Mouse (Mus musculus) kidney, adult 2 months (tissue): ENCODE measurements around the gene Bcl7c. TPM values are rescaled to one million over a fixed set of nuclear protein-coding genes. Genes with fewer than 3 reads are reported as not detected.
A peak's percentile ranks its signal among the peaks of the same experiment; 100 is the strongest.

ENCODE experiments used
- DNase-seq: peaks from one replicate; pipeline ENCODE4 v3.0.0; 2021
- H3K27ac ChIP-seq: fragments of 200-500 bp; 2 replicates; pipeline ENCODE4 v1.5.1; 2012; ENCODE audit warnings: low read depth, low read length, control low read depth, inconsistent platforms; ENCODE audit not compliant: insufficient read depth
- H3K27me3 ChIP-seq: fragments of 200-500 bp; replicated peaks from 2 replicates; pipeline ENCODE4 v1.6.1; 2012; ENCODE audit warnings: mild to moderate bottlenecking, moderate library complexity, low read length, inconsistent platforms; ENCODE audit not compliant: control insufficient read depth, insufficient read depth
- H3K36me3 ChIP-seq: fragments of 200-500 bp; 2 replicates; pipeline ENCODE4 v1.6.1; 2012; ENCODE audit warnings: mild to moderate bottlenecking, moderate library complexity, low read length, inconsistent platforms; ENCODE audit not compliant: control insufficient read depth, insufficient read depth
- H3K4me1 ChIP-seq: fragments of 200-500 bp; 2 replicates; pipeline ENCODE4 v1.6.1; 2011; ENCODE audit warnings: low read length; ENCODE audit not compliant: control insufficient read depth, insufficient read depth
- H3K4me3 ChIP-seq: fragments of 200-500 bp; 2 replicates; pipeline ENCODE4 v1.5.1; 2011; ENCODE audit warnings: mild to moderate bottlenecking, low read depth, low read length, control low read depth; ENCODE audit not compliant: insufficient read depth
- CTCF ChIP-seq: fragments of 200-500 bp; conservative IDR thresholded peaks from 2 replicates; pipeline ENCODE4 v1.5.1; 2011; ENCODE audit warnings: low read depth, mild to moderate bottlenecking, control low read depth, low read length, moderate library complexity, mixed read lengths; ENCODE audit not compliant: insufficient read depth, insufficient read length
- POLR2A ChIP-seq: fragments of 200-500 bp; IDR thresholded peaks from one replicate; pipeline ENCODE4 v1.6.1; 2011; ENCODE audit warnings: low read depth, low read length, control low read depth
- WGBS: fragments of 180-500 bp; shearing (Covaris S2); methylation state at CpG from one replicate; pipeline ENCODE4 v1.1.7; 2018; 5-methylcytosine and 5-hydroxymethylcytosine counted together
- polyA plus RNA-seq: library from polyadenylated mRNA; depleted of rRNA; stranded (reverse); fragments of >200 nt; gene quantifications from 2 replicates; pipeline ENCODE4 v1.2.3, GENCODE M21; 2012

Bcl7c gene
- polyA plus RNA-seq, 1 experiment: 24.5 TPM

DNA sequence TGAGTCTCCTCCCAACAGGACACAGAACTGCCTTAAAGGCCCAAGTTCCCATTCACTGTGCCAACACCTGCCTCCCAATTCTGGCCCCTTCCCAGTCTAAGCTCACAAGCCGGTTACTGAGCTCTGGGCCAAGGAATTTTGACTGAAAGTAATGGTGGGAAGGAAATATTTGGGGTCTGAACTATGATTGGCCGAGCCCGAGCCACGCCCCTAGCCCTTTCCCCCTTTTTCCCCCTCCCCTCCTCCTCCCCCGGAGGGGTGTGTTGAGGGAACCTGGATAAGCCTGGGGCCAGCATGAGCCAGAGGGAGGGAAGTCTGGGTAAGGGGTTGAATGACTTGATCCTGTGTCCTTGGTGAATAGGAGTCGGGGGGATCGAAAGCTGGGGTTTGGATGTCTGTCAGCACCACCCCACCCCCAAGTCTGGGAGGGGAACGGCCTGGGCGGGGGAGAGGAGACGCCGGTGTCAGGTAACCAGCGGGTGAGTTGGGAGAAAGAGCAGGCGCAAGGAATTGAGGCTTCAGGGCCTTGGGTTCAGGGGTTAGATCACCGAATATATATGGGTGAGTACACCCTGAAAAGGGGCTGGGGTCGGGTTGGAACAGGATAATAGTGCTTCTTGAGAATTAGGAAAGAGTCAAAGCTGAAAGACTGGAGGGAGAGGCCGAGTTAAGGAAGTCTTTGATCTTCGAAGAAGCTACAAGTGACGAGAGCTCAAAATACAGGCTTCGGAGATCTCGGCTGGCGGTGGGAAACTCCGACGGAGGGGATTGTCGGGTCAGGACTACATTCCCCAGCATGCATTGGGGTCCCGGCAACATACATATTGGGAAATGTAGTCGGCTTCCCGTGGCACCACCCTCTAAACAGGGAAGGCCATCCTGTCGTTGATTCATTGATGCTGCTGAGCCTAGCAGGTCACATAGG is 4.0 kb upstream of the Bcl7c start, which contains the start of gene Ctf1:
Gene Ctf1 (plus strand): TSS at position 276 of the 925 bp plus-strand sequence.
- peak; percentile 85 for DNase-seq
- H3K4me1 ChIP-seq: peaks cover 12% of the 10 kb centered on the region; the same call in 1 of the 2 replicates
- WGBS: 7% methylated on average over 28 of the region's 28 CpGs

DNA sequence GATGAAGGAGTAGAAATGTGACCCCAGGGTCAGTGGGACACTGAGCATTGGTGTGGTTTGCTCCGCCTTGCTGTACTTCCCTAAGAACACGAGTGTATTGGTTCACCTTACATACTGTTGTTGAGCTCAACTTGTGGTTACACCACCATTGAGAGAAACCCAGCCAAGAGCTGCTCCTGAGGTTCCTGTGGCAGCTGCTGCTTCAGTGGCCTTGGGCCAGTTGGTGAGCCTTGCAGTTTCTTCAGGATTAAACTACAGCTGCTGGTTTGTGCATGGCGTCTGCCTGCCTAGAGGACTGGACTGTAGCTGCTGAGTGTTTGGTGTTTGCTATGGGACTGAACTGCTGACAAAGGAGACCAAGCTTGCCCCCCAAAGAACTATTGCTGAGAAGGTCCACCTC is 2.7 kb upstream of the Bcl7c start:
- H3K36me3 ChIP-seq: no peaks in the 10 kb centered on the region
- H3K4me1 ChIP-seq: peaks cover 17% of the 10 kb centered on the region; the same call in 1 of the 2 replicates
- peak; percentile 27 for DNase-seq
- TF ChIP-seq CTCF (no peak), POLR2A (no peak)
- no peaks in the 10 kb centered on the region for H3K27me3 ChIP-seq
- 38% methylated on average over 3 of the region's 3 CpGs for WGBS
- H3K27ac ChIP-seq: peak overlapping the region; percentile 79; the same call in 1 of the 2 replicates
- H3K4me3 ChIP-seq: no peak overlapping the region

More for the DNA sequence above, 4.0 kb upstream of the Bcl7c start, which contains the start of gene Ctf1:
- TF ChIP-seq CTCF (no peak), POLR2A (no peak)
- Histone ChIP-seq H3K36me3 (no peaks in the 10 kb centered on the region), H3K27me3 (no peaks in the 10 kb centered on the region), H3K4me3 (peak within 1 kb of the TSS; percentile 55), H3K27ac (peak within 1 kb of the TSS; percentile 85)

DNA sequence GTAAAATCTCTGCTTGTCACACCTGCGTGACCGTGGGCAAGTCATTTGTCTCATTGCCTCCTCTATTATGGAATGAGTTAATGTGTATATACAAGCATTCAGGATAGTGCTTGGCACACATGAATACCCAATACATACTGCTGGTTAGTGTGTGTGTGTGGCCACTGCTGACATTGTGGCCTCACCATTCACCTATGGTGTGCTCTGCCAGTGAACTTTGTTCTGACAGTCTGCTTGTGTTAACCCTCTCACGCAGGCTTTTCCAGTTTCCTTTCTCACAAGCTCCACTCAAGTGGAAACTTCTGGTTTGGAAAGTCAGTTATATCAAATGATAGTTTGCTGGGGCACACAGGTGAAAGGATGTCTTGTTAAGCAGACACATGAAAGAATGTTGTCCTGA is 2.3 kb upstream of the Bcl7c start:
- peaks cover 17% of the 10 kb centered on the region; the same call in 1 of the 2 replicates for H3K4me1 ChIP-seq
- H3K27me3 ChIP-seq: no peaks in the 10 kb centered on the region
- WGBS: 61% methylated on average over 3 of the region's 3 CpGs
- DNase-seq: no peak
- no peaks in the 10 kb centered on the region for H3K36me3 ChIP-seq
- no peak for TF ChIP-seq POLR2A
- no peak for TF ChIP-seq CTCF
- H3K27ac ChIP-seq: no peak overlapping the region
- H3K4me3 ChIP-seq: no peak overlapping the region

DNA sequence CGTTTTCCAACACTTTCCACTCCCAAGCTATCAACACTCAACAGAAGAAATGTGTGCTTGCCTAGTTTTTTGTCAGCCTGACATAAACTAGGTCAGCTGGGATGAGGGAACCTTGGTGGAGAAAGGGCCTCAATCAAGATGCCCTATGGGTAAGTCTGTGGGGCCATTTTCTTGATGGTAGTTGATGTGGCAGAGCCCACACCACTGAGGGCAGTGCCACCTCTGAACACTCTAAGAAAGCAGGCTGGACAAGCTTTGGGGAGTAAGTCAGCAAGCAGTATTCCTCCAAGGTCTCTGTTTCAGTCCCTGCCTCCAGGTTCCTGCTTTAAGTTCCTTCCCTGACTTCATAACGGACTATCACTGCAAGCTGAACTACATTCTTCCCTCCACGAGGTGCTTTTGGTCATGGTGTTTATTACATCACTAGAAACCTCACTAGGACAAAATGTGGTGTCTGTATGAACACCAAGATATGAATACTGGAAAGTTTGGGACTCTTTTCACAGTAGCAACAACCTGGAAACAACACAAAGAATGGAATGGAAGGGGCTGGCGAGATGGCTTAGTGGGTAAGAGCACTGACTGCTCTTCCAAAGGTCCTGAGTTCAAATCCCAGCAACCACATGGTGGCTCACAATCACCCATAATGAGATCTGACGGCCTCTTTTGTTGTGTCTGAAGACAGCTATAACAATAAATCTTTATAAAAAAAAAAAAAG is 687 bp upstream of the Bcl7c start:
- WGBS: 67% methylated on average over 5 of the region's 5 CpGs
- no peaks in the 10 kb centered on the region for H3K27me3 ChIP-seq
- TF ChIP-seq CTCF (no peak), POLR2A (no peak)
- no peak for DNase-seq
- H3K4me3 ChIP-seq: no peak overlapping the region
- H3K36me3 ChIP-seq: no peaks in the 10 kb centered on the region
- peaks cover 19% of the 10 kb centered on the region; the same call in 1 of the 2 replicates for H3K4me1 ChIP-seq
- no peak overlapping the region for H3K27ac ChIP-seq

DNA sequence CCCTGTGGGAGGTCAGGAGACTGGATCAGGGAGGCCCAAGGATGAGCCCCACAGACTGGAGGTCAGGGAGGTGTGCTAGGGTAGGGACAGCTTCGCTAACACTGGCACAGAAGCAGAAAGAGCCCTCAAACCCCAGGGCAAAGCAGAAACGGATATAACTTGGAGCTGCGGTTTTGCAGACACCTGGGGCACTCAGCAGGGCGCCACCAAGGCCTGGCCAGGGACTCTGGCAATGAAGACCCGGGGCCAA is 851 bp downstream of the Bcl7c start:
- TF ChIP-seq CTCF (no peak), POLR2A (no peak)
- no peaks in the 10 kb centered on the region for H3K27me3 ChIP-seq
- H3K36me3 ChIP-seq: no peaks in the 10 kb centered on the region
- DNase-seq: no peak
- peaks cover 30% of the 10 kb centered on the region; the same call in 1 of the 2 replicates for H3K4me1 ChIP-seq
- peak overlapping the region; percentile 69 for H3K27ac ChIP-seq
- WGBS: 3% methylated on average over 5 of the region's 5 CpGs
- H3K4me3 ChIP-seq: peak overlapping the region; percentile 75

DNA sequence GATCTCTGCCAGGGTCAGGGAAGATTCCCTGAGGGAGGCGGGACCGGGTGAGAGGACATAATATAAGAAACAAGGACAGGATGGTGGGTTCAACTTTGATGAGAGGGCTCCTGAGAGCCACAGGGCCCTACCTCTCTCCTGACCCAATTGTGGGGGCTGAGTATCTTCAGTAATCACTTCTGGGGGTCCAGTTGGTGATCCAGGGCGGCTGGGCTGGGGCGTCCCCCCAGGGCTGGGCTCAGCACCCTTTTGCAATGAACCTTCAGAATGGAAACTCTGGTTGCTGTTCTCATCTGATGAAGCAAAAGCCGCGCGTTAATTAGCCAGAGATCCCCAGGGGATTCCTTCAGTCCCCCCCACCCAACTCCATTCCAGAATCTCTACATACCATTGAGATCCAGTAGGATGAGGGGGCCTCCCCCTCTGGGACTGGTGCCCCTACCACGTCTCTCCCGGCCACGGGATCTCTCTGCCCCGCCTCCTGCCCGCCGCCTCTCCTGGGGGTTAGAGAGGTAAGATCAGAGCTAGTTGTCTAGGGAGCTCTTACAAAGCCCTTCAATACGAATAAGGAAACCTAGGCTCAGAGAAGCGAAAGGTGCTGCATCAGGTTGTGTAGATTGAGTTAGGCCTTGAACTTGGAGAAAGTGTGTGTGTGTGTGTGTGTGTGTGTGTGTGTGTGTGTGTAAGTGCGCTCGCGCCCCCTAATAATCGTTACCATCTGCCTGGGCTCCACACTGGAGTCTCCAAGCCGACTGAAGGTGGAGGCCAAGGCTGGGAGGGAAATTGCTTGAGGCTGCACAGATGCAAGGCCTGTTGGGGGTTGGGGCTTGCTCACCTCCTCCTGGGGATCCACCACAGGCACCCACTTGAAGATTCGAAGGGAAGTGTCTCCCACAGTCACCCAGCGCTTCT is 1.4 kb downstream of the Bcl7c start:
- peak overlapping the region; percentile 75 for H3K4me3 ChIP-seq
- H3K27ac ChIP-seq: peak overlapping the region; percentile 69
- no peak for DNase-seq

More for the DNA sequence above, 1.4 kb downstream of the Bcl7c start:
- Histone ChIP-seq H3K4me1 (peaks cover 30% of the 10 kb centered on the region; the same call in 1 of the 2 replicates), H3K36me3 (no peaks in the 10 kb centered on the region), H3K27me3 (no peaks in the 10 kb centered on the region)
- WGBS: 41% methylated on average over 22 of the region's 22 CpGs
- TF ChIP-seq CTCF: no peak
- no peak for TF ChIP-seq POLR2A
